Mouse (Mus musculus) forebrain, embryonic 11.5 days (tissue): Measurements from ENCODE around the gene Lce1f. TPM values are rescaled to one million over a fixed set of nuclear protein-coding genes. Genes with fewer than 3 reads are reported as not detected.
"Not testable (repeated sequence)": the region's sequence is repeated elsewhere in the genome, so short reads cannot be mapped to it uniquely, and the experiment has no call there.

Experiments used
- ATAC-seq: fragments of 200-750 bp; cut with Nextera tagmentation; replicated peaks from 2 replicates; pipeline ENCODE4 v1.8.0; 2017; ENCODE audit warnings: moderate TSS enrichment; ENCODE audit not compliant: low FRiP score
- DNase-seq: peaks from one replicate; pipeline ENCODE4 v3.0.0-alpha.2; 2017; ENCODE audit warnings: low spot score
- H3K27ac ChIP-seq: fragments of 300-500 bp; sonication (generic); 2 replicates; pipeline ENCODE4 v1.5.1; 2014; ENCODE audit warnings: low read depth, low read length
- H3K27me3 ChIP-seq: fragments of 300-500 bp; sonication (generic); 2 replicates; pipeline ENCODE4 v1.6.1; 2014; ENCODE audit warnings: mild to moderate bottlenecking, low read length, mixed read lengths; ENCODE audit not compliant: control insufficient read depth, insufficient read depth
- H3K36me3 ChIP-seq: fragments of 300-500 bp; sonication (generic); 2 replicates; pipeline ENCODE4 v1.6.1; 2014; ENCODE audit warnings: mild to moderate bottlenecking, low read length, moderate library complexity, mixed read lengths; ENCODE audit not compliant: control insufficient read depth, insufficient read depth
- H3K4me1 ChIP-seq: fragments of 300-500 bp; sonication (generic); replicated peaks from 2 replicates; pipeline ENCODE4 v1.6.1; 2014; ENCODE audit warnings: low read length, mixed read lengths; ENCODE audit not compliant: control insufficient read depth, insufficient read depth
- H3K4me2 ChIP-seq: fragments of 300-500 bp; sonication (generic); 2 replicates; pipeline ENCODE4 v1.6.1; 2014; ENCODE audit warnings: low read depth, mild to moderate bottlenecking, low read length, moderate library complexity, mixed read lengths; ENCODE audit not compliant: severe bottlenecking
- H3K4me3 ChIP-seq: fragments of 300-500 bp; sonication (generic); 2 replicates; pipeline ENCODE4 v1.5.1; 2014; ENCODE audit warnings: low read depth, low read length
- H3K9ac ChIP-seq: fragments of 300-500 bp; sonication (generic); 2 replicates; pipeline ENCODE4 v1.6.1; 2014; ENCODE audit warnings: low read length
- H3K9me3 ChIP-seq: fragments of 300-500 bp; sonication (generic); 2 replicates; pipeline ENCODE4 v1.6.1; 2016; ENCODE audit warnings: low read length, mixed read lengths; ENCODE audit not compliant: control insufficient read depth
- WGBS: fragments of 180-500 bp; shearing (Covaris S2); extraction: QIAGEN DNeasy Blood & Tissue Kit; methylation state at CpG from one replicate; pipeline ENCODE4 v1.1.7; 2014; 5-methylcytosine and 5-hydroxymethylcytosine counted together
- polyA plus RNA-seq: library from polyadenylated mRNA; unstranded; fragments of >200 nt; fragmentation: Nextera tagmentation; extraction: Ambion mirVana; gene quantifications from 2 replicates; pipeline ENCODE4 v1.2.1, GENCODE M21; 2014

The Lce1f gene
- polyA plus RNA-seq, 1 experiment from 2014 or later: not detected

- Histone ChIP-seq H3K9me3 (no peaks in the 10 kb centered on the region), H3K4me1 (no peaks in the 10 kb centered on the region), H3K9ac (no peak overlapping the region), H3K27me3 (no peaks in the 10 kb centered on the region), H3K27ac (no peak overlapping the region), H3K4me2 (no peak overlapping the region), H3K4me3 (no peak overlapping the region), H3K36me3 (no peaks in the 10 kb centered on the region)
- no peak for ATAC-seq
- no peak for DNase-seq
Measured at GRCm38 (mm10) chr3:92691688-92692087, 28.5 kb downstream of the Lce1f start.

GRCm38 (mm10) chr3:92689154-92689553 lies 31.0 kb downstream of the Lce1f start:
- H3K4me3 ChIP-seq, DNase-seq, H3K27ac ChIP-seq, H3K4me2 ChIP-seq, H3K9ac ChIP-seq, H3K9me3 ChIP-seq, ATAC-seq, H3K27me3 ChIP-seq, H3K4me1 ChIP-seq, H3K36me3 ChIP-seq: not testable (repeated sequence)
- 82% methylated on average over 16 of the region's 16 CpGs for WGBS

- Histone ChIP-seq H3K27me3 (no peaks in the 10 kb centered on the region), H3K36me3 (no peaks in the 10 kb centered on the region), H3K9me3 (no peaks in the 10 kb centered on the region), H3K4me3 (no peak within 1 kb of the TSS), H3K4me1 (no peaks in the 10 kb centered on the region), H3K27ac (no peak within 1 kb of the TSS), H3K4me2 (no peak within 1 kb of the TSS), H3K9ac (no peak within 1 kb of the TSS)
- no peak for DNase-seq
- no peak for ATAC-seq
- 68% methylated on average over 2 of the region's 2 CpGs for WGBS
Measured at GRCm38 (mm10) chr3:92687110-92687509, 33.0 kb downstream of the Lce1f start, which contains the start of gene Lce1d. Gene Lce1d, minus strand, starts transcription at chr3:92687210.

GRCm38 (mm10) chr3:92678947-92679346 lies 41.2 kb downstream of the Lce1f start, which contains the start of gene Lce1c:
Gene Lce1c, plus strand, starts transcription at chr3:92679247.
- WGBS: 88% methylated on average over 4 of the region's 4 CpGs

GRCm38 (mm10) chr3:92670215-92670614 lies 49.9 kb downstream of the Lce1f start, which contains the start of gene Lce1a2:
Gene Lce1a2, minus strand, starts transcription at chr3:92670315.
- Histone ChIP-seq H3K4me2 (no peak within 1 kb of the TSS), H3K4me1 (no peaks in the 10 kb centered on the region), H3K9me3 (no peaks in the 10 kb centered on the region), H3K27me3 (no peaks in the 10 kb centered on the region), H3K27ac (no peak within 1 kb of the TSS), H3K9ac (no peak within 1 kb of the TSS), H3K4me3 (no peak within 1 kb of the TSS), H3K36me3 (no peaks in the 10 kb centered on the region)
- no peak for ATAC-seq
- DNase-seq: no peak

More at GRCm38 (mm10) chr3:92678947-92679346, 41.2 kb downstream of the Lce1f start, which contains the start of gene Lce1c:
- no peak within 1 kb of the TSS for H3K4me2 ChIP-seq
- no peak for DNase-seq
- no peak within 1 kb of the TSS for H3K9ac ChIP-seq
- no peak within 1 kb of the TSS for H3K4me3 ChIP-seq
- no peaks in the 10 kb centered on the region for H3K9me3 ChIP-seq
- H3K4me1 ChIP-seq: no peaks in the 10 kb centered on the region
- no peaks in the 10 kb centered on the region for H3K27me3 ChIP-seq
- no peaks in the 10 kb centered on the region for H3K36me3 ChIP-seq
- no peak within 1 kb of the TSS for H3K27ac ChIP-seq
- ATAC-seq: no peak

Other genes starting within 250 kb of the Lce1f start
- not detected in 2 replicates for gene Sprr1a, start 234.5 kb downstream of the Lce1f start, polyA plus RNA-seq
- not detected in 2 replicates for gene Sprr4, start 219.9 kb downstream of the Lce1f start, polyA plus RNA-seq
- gene 2310046K23Rik, start 185.8 kb downstream of the Lce1f start, polyA plus RNA-seq: not detected in 2 replicates
- gene Ivl, start 146.6 kb downstream of the Lce1f start, polyA plus RNA-seq: not detected in 2 replicates
- not detected in 2 replicates for gene Smcp, start 131.4 kb downstream of the Lce1f start, polyA plus RNA-seq
- not detected in 2 replicates for gene 2210017I01Rik, start 112.9 kb downstream of the Lce1f start, polyA plus RNA-seq
- gene Lce6a, start 98.7 kb downstream of the Lce1f start, polyA plus RNA-seq: not detected in 2 replicates
- gene Lce1a1, start 72.0 kb downstream of the Lce1f start, polyA plus RNA-seq: not detected in 2 replicates
- gene Lce1b, start 63.4 kb downstream of the Lce1f start, polyA plus RNA-seq: not detected in 2 replicates
- not detected in 2 replicates for gene Lce1a2, start 50.0 kb downstream of the Lce1f start, polyA plus RNA-seq
- gene Lce1c, start 41.1 kb downstream of the Lce1f start, polyA plus RNA-seq: not detected in 2 replicates
- gene Lce1d, start 33.1 kb downstream of the Lce1f start, polyA plus RNA-seq: not detected in 2 replicates
- not detected in 2 replicates for gene Lce1e, start 11.3 kb downstream of the Lce1f start, polyA plus RNA-seq
- not detected in 2 replicates for gene Gm38119, start 18.7 kb upstream of the Lce1f start, polyA plus RNA-seq
- gene Lce1g, start 32.0 kb upstream of the Lce1f start, polyA plus RNA-seq: not detected in 2 replicates
- gene Lce1h, start 44.7 kb upstream of the Lce1f start, polyA plus RNA-seq: not detected in 2 replicates
- gene Lce1i, start 58.5 kb upstream of the Lce1f start, polyA plus RNA-seq: not detected in 2 replicates
- not detected in 2 replicates for gene Lce1j, start 70.2 kb upstream of the Lce1f start, polyA plus RNA-seq
- gene Lce1k, start 87.5 kb upstream of the Lce1f start, polyA plus RNA-seq: not detected in 2 replicates
- gene Kprp, start 106.9 kb upstream of the Lce1f start, polyA plus RNA-seq: not detected in 2 replicates
- gene Lce1l, start 130.9 kb upstream of the Lce1f start, polyA plus RNA-seq: not detected in 2 replicates
- not detected in 2 replicates for gene 2310050C09Rik, start 149.9 kb upstream of the Lce1f start, polyA plus RNA-seq
- gene Lce3a, start 205.9 kb upstream of the Lce1f start, polyA plus RNA-seq: not detected in 2 replicates
- not detected in 2 replicates for gene Lce3b, start 212.6 kb upstream of the Lce1f start, polyA plus RNA-seq
- not detected in 2 replicates for gene Lce3c, start 224.1 kb upstream of the Lce1f start, polyA plus RNA-seq
- not detected in 2 replicates for gene Lce3d, start 237.0 kb upstream of the Lce1f start, polyA plus RNA-seq
- not detected in 2 replicates for gene Lce3e, start 246.7 kb upstream of the Lce1f start, polyA plus RNA-seq